Mouse (Mus musculus) bone marrow, adult 2 months (tissue): ENCODE measurements around the gene Gng3. TPM values are rescaled to one million over a fixed set of nuclear protein-coding genes. Genes with fewer than 3 reads are reported as not detected.

Experiments
- H3K27ac ChIP-seq: fragments of 200-500 bp; 2 replicates; pipeline ENCODE4 v1.5.1; 2012; ENCODE audit warnings: low read depth, mild to moderate bottlenecking, control low read depth, inconsistent platforms, low read length; ENCODE audit not compliant: control insufficient read depth, poor library complexity, insufficient read depth
- H3K4me1 ChIP-seq: fragments of 200-500 bp; 2 replicates; pipeline ENCODE4 v1.6.1; 2011; ENCODE audit warnings: low read length; ENCODE audit not compliant: control insufficient read depth, insufficient read depth
- H3K4me3 ChIP-seq: fragments of 200-500 bp; replicated peaks from 2 replicates; pipeline ENCODE3; 2011; ENCODE audit warnings: mild to moderate bottlenecking, low read depth, low read length, control low read depth; ENCODE audit not compliant: control insufficient read depth
- CTCF ChIP-seq: fragments of 200-500 bp; IDR thresholded peaks from 2 replicates; pipeline ENCODE4 v1.5.1; 2011; ENCODE audit warnings: low read length, control low read depth; ENCODE audit not compliant: control insufficient read depth, insufficient read depth
- POLR2A ChIP-seq: fragments of 200-500 bp; IDR thresholded peaks from 2 replicates; pipeline ENCODE4 v1.6.1; 2011; ENCODE audit warnings: low read depth, mild to moderate bottlenecking, control low read depth, low read length, borderline replicate concordance; ENCODE audit not compliant: control insufficient read depth
- WGBS: fragments of 180-500 bp; shearing (Covaris S2); methylation state at CpG from one replicate; pipeline ENCODE4 v1.1.7; 2018; 5-methylcytosine and 5-hydroxymethylcytosine counted together
- polyA plus RNA-seq: library from polyadenylated mRNA; stranded (reverse); fragments of >200 nt; gene quantifications from 2 replicates; pipeline ENCODE4 v1.2.4, GENCODE M21; 2011; ENCODE audit warnings: low replicate concordance; ENCODE audit not compliant: missing spikeins, insufficient read depth, insufficient read length

Gng3 gene
- polyA plus RNA-seq, 1 experiment: 1.5 TPM

GRCm38 (mm10) chr19:8788521-8788920, 50.5 kb downstream of the Gng3 start:
- Histone ChIP-seq H3K27ac (no peak overlapping the region), H3K4me1 (no peaks in the 10 kb centered on the region), H3K4me3 (no peak overlapping the region)
- TF ChIP-seq CTCF: no peak
- TF ChIP-seq POLR2A: no peak
- WGBS: 78% methylated on average over 3 of the region's 3 CpGs

Other genes starting within 250 kb of the Gng3 start
- gene Slc22a8, start 247.9 kb downstream of the Gng3 start, polyA plus RNA-seq: 0.29 and 1.5 TPM in 2 replicates
- 0.75 TPM in 1 of 2 replicates, not detected in the other for gene Slc22a6, start 221.2 kb downstream of the Gng3 start, polyA plus RNA-seq
- gene Chrm1, start 175.4 kb downstream of the Gng3 start, polyA plus RNA-seq: 0.32 TPM in 1 of 2 replicates, not detected in the other
- 58.4 and 65.7 TPM in 2 replicates for gene Slc3a2, start 115.8 kb downstream of the Gng3 start, polyA plus RNA-seq
- 40.8 and 121 TPM in 2 replicates for gene Wdr74, start 103.4 kb downstream of the Gng3 start, polyA plus RNA-seq
- gene 1700092M07Rik, start 98.5 kb downstream of the Gng3 start, polyA plus RNA-seq: 3.4 and 3.7 TPM in 2 replicates
- gene Stx5a, start 97.8 kb downstream of the Gng3 start, polyA plus RNA-seq: 62.1 and 83.9 TPM in 2 replicates
- gene Nxf1, start 82.1 kb downstream of the Gng3 start, polyA plus RNA-seq: 488 and 589 TPM in 2 replicates
- gene Tmem223, start 68.2 kb downstream of the Gng3 start, polyA plus RNA-seq: 27.1 and 53.1 TPM in 2 replicates
- gene Tmem179b, start 64.7 kb downstream of the Gng3 start, polyA plus RNA-seq: 52.1 and 62.1 TPM in 2 replicates
- gene Taf6l, start 52.8 kb downstream of the Gng3 start, polyA plus RNA-seq: 6.4 and 14.7 TPM in 2 replicates
- 38.0 and 61.1 TPM in 2 replicates for gene Polr2g, start 40.6 kb downstream of the Gng3 start, polyA plus RNA-seq
- gene Zbtb3, start 36.6 kb downstream of the Gng3 start, polyA plus RNA-seq: 1.1 and 3.0 TPM in 2 replicates
- 18.1 and 20.3 TPM in 2 replicates for gene Ttc9c, start 19.9 kb downstream of the Gng3 start, polyA plus RNA-seq
- gene Hnrnpul2, start 19.2 kb downstream of the Gng3 start, polyA plus RNA-seq: 62.2 and 84.9 TPM in 2 replicates
- 6.4 and 8.2 TPM in 2 replicates for gene AC129217.1, start 9.4 kb downstream of the Gng3 start, polyA plus RNA-seq
- gene Bscl2, start 1.7 kb downstream of the Gng3 start, polyA plus RNA-seq: 19.8 and 46.2 TPM in 2 replicates
- 0.40 and 0.62 TPM in 2 replicates for gene Lrrn4cl, start 11.6 kb upstream of the Gng3 start, polyA plus RNA-seq
- 110 and 112 TPM in 2 replicates for gene Ubxn1, start 32.3 kb upstream of the Gng3 start, polyA plus RNA-seq
- gene Uqcc3, start 41.7 kb upstream of the Gng3 start, polyA plus RNA-seq: 25.7 and 27.0 TPM in 2 replicates
- gene Lbhd1, start 44.5 kb upstream of the Gng3 start, polyA plus RNA-seq: 1.6 and 2.1 TPM in 2 replicates
- gene Gm49403, start 44.7 kb upstream of the Gng3 start, polyA plus RNA-seq: not detected in 2 replicates
- gene 1810009A15Rik, start 49.7 kb upstream of the Gng3 start, polyA plus RNA-seq: 50.8 and 83.6 TPM in 2 replicates
- not detected in 2 replicates for gene Gm49416, start 49.7 kb upstream of the Gng3 start, polyA plus RNA-seq
- 6.7 and 12.1 TPM in 2 replicates for gene Ints5, start 53.8 kb upstream of the Gng3 start, polyA plus RNA-seq
- 41.4 and 61.7 TPM in 2 replicates for gene Ganab, start 58.9 kb upstream of the Gng3 start, polyA plus RNA-seq
- gene B3gat3, start 81.2 kb upstream of the Gng3 start, polyA plus RNA-seq: 45.8 and 58.5 TPM in 2 replicates
- 3.6 and 9.7 TPM in 2 replicates for gene Rom1, start 90.2 kb upstream of the Gng3 start, polyA plus RNA-seq
- 31.1 and 54.7 TPM in 2 replicates for gene Eml3, start 90.4 kb upstream of the Gng3 start, polyA plus RNA-seq
- 67.4 and 91.6 TPM in 2 replicates for gene Mta2, start 102.7 kb upstream of the Gng3 start, polyA plus RNA-seq
- 10.7 and 19.1 TPM in 2 replicates for gene Tut1, start 114.7 kb upstream of the Gng3 start, polyA plus RNA-seq
- gene Eef1g, start 127.8 kb upstream of the Gng3 start, polyA plus RNA-seq: 129 and 224 TPM in 2 replicates
- gene Ahnak, start 150.1 kb upstream of the Gng3 start, polyA plus RNA-seq: 17.4 and 40.1 TPM in 2 replicates
- gene Scgb1a1, start 248.8 kb upstream of the Gng3 start, polyA plus RNA-seq: 37.7 TPM in 1 of 2 replicates, not detected in the other